Mouse (Mus musculus) stomach, embryonic 15.5 days (tissue): ENCODE measurements around the gene Zic5. TPM values are rescaled to one million over a fixed set of nuclear protein-coding genes. Genes with fewer than 3 reads are reported as not detected.

Source experiments
- ATAC-seq: fragments of 200-750 bp; cut with Nextera tagmentation; 2 replicates; pipeline ENCODE4 v1.8.0; 2017; ENCODE audit warnings: low read depth, moderate number of reproducible peaks, moderate TSS enrichment; ENCODE audit not compliant: insufficient read depth, low FRiP score
- H3K27ac ChIP-seq: fragments of 300-500 bp; sonication (generic); 2 replicates; pipeline ENCODE4 v1.5.1; 2015; ENCODE audit warnings: mild to moderate bottlenecking, inconsistent platforms
- H3K27me3 ChIP-seq: fragments of 300-500 bp; sonication (generic); replicated peaks from 2 replicates; pipeline ENCODE4 v1.6.1; 2015; ENCODE audit warnings: inconsistent platforms
- H3K36me3 ChIP-seq: fragments of 300-500 bp; sonication (generic); 2 replicates; pipeline ENCODE4 v1.6.1; 2015; ENCODE audit warnings: inconsistent platforms
- H3K4me1 ChIP-seq: fragments of 300-500 bp; sonication (generic); 2 replicates; pipeline ENCODE4 v1.6.1; 2015; ENCODE audit warnings: inconsistent platforms
- H3K4me2 ChIP-seq: fragments of 300-500 bp; sonication (generic); 2 replicates; pipeline ENCODE4 v1.6.1; 2015; ENCODE audit warnings: mild to moderate bottlenecking, inconsistent platforms
- H3K4me3 ChIP-seq: fragments of 300-500 bp; sonication (generic); replicated peaks from 2 replicates; pipeline ENCODE4 v1.5.1; 2015; ENCODE audit warnings: inconsistent platforms
- H3K9ac ChIP-seq: fragments of 300-500 bp; sonication (generic); 2 replicates; pipeline ENCODE4 v1.6.1; 2015; ENCODE audit warnings: inconsistent platforms
- H3K9me3 ChIP-seq: fragments of 300-500 bp; sonication (generic); 2 replicates; pipeline ENCODE4 v1.6.1; 2016; ENCODE audit warnings: inconsistent platforms
- WGBS: fragments of 180-500 bp; shearing (Covaris S2); methylation state at CpG from one replicate; pipeline ENCODE4 v1.1.7; 2015; 5-methylcytosine and 5-hydroxymethylcytosine counted together
- polyA plus RNA-seq: library from polyadenylated mRNA; unstranded; fragments of >200 nt; fragmentation: Nextera tagmentation; extraction: Ambion mirVana; gene quantifications from 2 replicates; pipeline ENCODE4 v1.2.1, GENCODE M21; 2015

Gene Zic5
- polyA plus RNA-seq, 1 experiment from 2014 or later: not detected

DNA sequence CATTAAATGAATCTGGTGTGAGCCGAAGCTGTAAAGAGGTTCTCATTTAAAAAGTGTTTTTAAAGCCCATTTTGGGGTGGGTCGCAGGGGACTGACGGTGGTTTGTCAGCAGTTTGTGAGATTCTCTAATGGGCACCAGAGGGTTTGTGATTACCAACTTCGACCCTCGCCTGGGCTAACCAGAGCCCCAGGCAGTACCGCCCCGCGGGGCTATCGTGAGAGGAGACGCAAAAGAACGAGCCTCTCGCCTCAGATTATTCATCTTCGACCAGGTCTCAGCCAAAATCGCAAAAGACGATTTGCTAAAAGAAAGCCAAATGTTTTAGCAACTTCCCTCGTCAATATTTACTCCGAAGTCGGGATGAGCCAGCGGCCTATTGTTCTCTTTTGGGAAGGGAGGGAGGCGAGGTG lies 11.8 kb upstream of the Zic5 start:
- peaks cover 85% of the 10 kb centered on the region for H3K27me3 ChIP-seq
- H3K4me1 ChIP-seq: peaks cover 19% of the 10 kb centered on the region
- no peak overlapping the region for H3K27ac ChIP-seq
- 2% methylated on average over 20 of the region's 20 CpGs for WGBS
- no peak for ATAC-seq
- H3K36me3 ChIP-seq: no peaks in the 10 kb centered on the region
- H3K9ac ChIP-seq: no peak overlapping the region
- H3K4me3 ChIP-seq: no peak overlapping the region
- H3K9me3 ChIP-seq: no peaks in the 10 kb centered on the region
- no peak overlapping the region for H3K4me2 ChIP-seq

DNA sequence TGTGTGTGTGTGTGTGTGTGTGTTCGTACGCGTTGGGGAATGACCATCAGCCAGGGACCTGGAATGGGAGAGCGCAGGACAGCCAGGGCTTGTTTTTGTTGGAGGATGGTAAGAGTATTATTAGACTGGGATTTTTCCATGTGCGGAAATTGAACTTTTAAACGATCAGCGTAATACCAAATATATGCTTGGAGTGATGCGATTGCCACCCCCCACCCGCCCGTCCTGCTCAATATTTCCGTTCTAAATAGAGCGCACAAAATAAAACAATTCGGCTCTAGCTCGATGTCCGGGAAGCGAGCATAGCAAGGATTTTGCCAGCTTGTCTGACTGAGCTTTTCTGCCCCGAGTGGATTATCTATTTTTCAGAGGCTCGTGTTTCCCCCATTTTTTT lies 11.3 kb upstream of the Zic5 start:
- no peak for ATAC-seq
- H3K27me3 ChIP-seq: peaks cover 84% of the 10 kb centered on the region
- peaks cover 19% of the 10 kb centered on the region for H3K4me1 ChIP-seq
- H3K4me2 ChIP-seq: no peak overlapping the region
- no peaks in the 10 kb centered on the region for H3K9me3 ChIP-seq
- WGBS: under 1% methylated on average over 18 of the region's 18 CpGs
- H3K4me3 ChIP-seq: no peak overlapping the region
- no peaks in the 10 kb centered on the region for H3K36me3 ChIP-seq
- no peak overlapping the region for H3K27ac ChIP-seq
- no peak overlapping the region for H3K9ac ChIP-seq

DNA sequence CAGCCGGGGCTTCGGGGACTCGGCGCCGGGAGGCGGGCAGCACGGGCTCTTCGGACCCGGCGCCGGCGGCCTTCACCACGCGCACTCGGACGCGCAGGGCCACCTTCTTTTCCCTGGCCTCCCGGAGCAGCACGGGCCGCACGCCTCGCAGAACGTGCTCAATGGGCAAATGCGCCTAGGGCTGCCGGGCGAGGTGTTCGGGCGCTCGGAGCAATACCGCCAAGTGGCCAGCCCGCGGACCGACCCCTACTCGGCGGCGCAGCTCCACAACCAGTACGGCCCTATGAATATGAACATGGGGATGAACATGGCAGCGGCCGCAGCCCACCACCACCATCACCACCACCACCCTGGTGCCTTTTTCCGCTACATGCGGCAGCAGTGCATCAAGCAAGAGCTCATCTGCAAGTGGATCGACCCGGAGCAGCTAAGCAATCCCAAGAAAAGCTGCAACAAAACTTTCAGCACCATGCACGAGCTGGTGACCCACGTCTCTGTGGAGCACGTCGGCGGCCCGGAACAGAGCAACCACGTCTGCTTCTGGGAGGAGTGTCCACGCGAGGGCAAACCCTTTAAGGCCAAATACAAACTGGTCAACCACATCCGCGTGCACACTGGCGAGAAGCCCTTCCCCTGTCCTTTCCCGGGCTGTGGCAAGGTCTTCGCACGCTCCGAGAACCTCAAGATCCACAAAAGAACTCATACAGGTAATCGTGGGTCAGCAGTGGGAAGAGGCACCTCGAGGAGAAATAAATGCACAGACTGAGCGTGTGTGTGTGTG lies 10.8 kb upstream of the Zic5 start:
- Histone ChIP-seq H3K9ac (no peak overlapping the region), H3K36me3 (no peaks in the 10 kb centered on the region), H3K4me2 (peak overlapping the region; percentile 71), H3K9me3 (no peaks in the 10 kb centered on the region), H3K4me3 (peak overlapping the region; percentile 37), H3K27ac (no peak overlapping the region), H3K4me1 (peaks cover 19% of the 10 kb centered on the region), H3K27me3 (peaks cover 86% of the 10 kb centered on the region)
- WGBS: under 1% methylated on average over 62 of the region's 62 CpGs
- ATAC-seq: no peak

DNA sequence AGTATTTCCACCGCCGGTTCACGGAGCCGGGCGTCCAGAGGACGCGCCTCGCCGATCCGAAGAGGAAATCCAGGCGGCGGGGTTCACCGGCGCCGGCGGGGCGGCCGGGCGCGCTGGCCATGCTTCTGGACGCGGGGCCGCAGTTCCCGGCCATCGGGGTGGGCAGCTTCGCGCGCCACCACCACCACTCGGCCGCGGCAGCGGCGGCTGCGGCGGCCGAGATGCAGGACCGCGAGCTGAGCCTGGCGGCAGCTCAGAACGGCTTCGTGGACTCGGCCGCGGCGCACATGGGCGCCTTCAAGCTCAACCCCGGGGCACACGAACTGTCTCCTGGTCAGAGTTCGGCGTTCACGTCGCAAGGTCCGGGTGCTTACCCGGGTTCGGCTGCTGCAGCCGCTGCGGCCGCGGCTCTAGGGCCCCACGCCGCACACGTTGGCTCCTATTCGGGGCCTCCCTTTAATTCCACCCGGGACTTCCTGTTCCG lies 10.1 kb upstream of the Zic5 start:
- Histone ChIP-seq H3K4me2 (peak overlapping the region; percentile 71), H3K36me3 (no peaks in the 10 kb centered on the region), H3K27me3 (peaks cover 85% of the 10 kb centered on the region), H3K4me3 (peak overlapping the region; percentile 37), H3K9ac (no peak overlapping the region), H3K4me1 (peaks cover 19% of the 10 kb centered on the region), H3K9me3 (no peaks in the 10 kb centered on the region), H3K27ac (no peak overlapping the region)
- ATAC-seq: no peak
- WGBS: under 1% methylated on average over 65 of the region's 65 CpGs

DNA sequence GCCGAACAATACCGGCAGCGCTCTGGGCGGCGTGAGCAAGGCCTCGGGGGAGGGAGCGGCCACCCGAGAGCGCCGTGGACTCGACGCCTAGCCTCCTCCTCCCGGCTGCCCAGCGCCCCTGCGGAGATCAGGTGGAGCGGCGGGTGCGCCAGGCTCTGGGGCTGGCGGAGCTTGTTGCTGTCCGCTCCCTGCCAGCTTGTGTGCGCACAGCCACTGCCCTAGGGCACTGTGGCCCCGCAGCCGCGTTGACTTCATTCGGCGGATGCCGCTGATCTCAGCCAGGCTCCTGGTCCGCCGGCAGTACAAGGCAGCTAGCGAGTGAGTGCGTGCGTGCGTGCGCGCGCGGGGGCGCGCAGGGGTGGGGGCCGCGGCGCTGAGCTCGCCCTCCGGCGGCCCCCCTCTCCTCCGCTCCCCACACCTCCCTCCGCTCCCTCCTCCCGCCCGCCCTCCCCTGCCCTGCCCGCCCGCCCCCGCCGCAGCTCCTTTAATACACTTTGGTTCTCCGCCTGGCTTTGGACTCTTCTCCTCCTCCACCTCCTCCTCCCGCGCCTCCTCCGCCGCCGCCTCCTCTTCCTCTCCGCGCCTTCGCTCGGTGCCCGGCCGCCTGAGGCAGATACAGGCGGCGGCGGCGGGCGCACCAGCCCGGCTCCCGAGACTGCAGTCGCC lies 9.5 kb upstream of the Zic5 start, which contains the start of gene Zic2:
Gene Zic2, plus strand, starts transcription at position 545 of the 666 bp plus-strand sequence.
- peaks cover 19% of the 10 kb centered on the region for H3K4me1 ChIP-seq
- H3K27ac ChIP-seq: no peak within 1 kb of the TSS
- H3K9me3 ChIP-seq: no peaks in the 10 kb centered on the region
- no peak within 1 kb of the TSS for H3K9ac ChIP-seq
- WGBS: under 1% methylated on average over 45 of the region's 73 CpGs
- peak; percentile 13; the same call in 1 of the 2 replicates for ATAC-seq
- H3K27me3 ChIP-seq: peaks cover 84% of the 10 kb centered on the region
- H3K4me2 ChIP-seq: peak within 1 kb of the TSS; percentile 71
- no peaks in the 10 kb centered on the region for H3K36me3 ChIP-seq
- H3K4me3 ChIP-seq: peak within 1 kb of the TSS; percentile 37

DNA sequence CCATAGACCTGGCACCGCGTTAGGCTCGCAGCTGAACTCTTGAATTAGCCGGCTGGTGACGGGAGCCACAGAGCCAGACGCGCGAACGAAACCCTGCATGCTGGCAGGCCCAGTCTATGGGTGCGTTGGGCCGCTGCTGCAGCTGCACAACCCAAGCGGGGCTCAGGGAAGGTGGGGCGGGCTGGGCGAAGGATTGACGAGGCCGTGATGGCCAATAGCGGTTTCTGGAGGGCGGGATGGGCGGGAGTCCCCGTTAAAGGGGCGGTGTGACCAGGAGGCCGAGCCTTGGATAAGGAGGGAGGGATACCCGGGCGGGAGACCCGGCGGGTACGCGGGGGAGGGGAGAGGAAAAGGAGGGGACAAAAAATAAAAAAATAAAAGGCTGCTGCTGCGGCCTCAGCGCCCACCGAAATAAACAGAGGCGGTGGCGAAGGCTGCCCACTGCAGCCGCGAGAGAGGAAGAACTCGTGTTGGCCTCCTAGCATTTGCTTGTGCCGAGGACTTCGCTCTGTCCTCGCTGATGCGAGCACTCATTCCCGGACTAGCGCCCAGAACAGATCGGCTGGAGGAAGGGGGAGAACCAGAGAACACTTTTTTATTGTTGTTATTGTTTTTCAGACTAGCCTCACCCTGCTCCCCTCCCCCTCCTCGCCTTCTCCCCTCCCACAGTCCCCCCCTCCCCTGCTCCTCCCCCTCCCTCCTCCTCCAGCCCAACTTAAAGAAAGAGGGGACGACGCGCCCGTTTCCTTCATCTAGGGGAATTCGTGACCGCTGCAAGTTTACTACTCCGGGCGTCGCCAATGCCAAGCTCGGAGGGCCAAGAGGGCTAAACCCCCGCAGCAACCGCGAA lies 8.8 kb upstream of the Zic5 start:
- Histone ChIP-seq H3K9me3 (no peaks in the 10 kb centered on the region), H3K4me3 (peak overlapping the region; percentile 37), H3K4me2 (peak overlapping the region; percentile 71), H3K27ac (no peak overlapping the region), H3K9ac (no peak overlapping the region), H3K36me3 (no peaks in the 10 kb centered on the region), H3K27me3 (peaks cover 92% of the 10 kb centered on the region), H3K4me1 (peaks cover 19% of the 10 kb centered on the region)
- ATAC-seq: no peak
- 0% methylated on average over 56 of the region's 57 CpGs for WGBS

- H3K27ac ChIP-seq: no peak overlapping the region
- WGBS: 1% methylated on average over 17 of the region's 17 CpGs
Observed at GRCm38 (mm10) chr14:122473211-122473751, 7.8 kb upstream of the Zic5 start.

DNA sequence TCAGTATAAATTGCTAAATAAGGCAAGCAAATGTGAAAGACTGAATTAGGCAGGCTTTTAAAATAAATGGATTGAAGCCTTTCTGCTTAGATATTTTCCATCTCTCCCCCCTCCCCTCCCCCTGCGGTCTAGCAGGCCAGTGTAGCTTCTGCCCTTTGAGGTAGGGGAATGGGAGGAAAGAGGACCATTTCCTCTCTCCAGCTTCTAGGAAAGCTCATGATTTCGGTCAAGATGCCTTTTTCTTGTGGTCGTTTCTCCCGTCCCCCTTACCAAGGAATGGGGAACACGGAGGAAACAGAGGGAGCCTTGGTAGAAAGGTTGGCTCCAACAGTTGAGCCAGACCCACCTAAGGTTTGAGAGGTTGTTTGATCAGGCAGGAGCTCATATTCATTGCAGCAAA lies 7.2 kb upstream of the Zic5 start:
- Histone ChIP-seq H3K4me3 (no peak overlapping the region), H3K9me3 (no peaks in the 10 kb centered on the region), H3K27ac (no peak overlapping the region), H3K9ac (no peak overlapping the region), H3K4me1 (peaks cover 19% of the 10 kb centered on the region), H3K4me2 (no peak overlapping the region), H3K36me3 (no peaks in the 10 kb centered on the region), H3K27me3 (peaks cover 93% of the 10 kb centered on the region)
- under 1% methylated on average over 5 of the region's 5 CpGs for WGBS
- ATAC-seq: no peak

More at GRCm38 (mm10) chr14:122473211-122473751, 7.8 kb upstream of the Zic5 start:
- H3K9me3 ChIP-seq: no peaks in the 10 kb centered on the region
- H3K9ac ChIP-seq: no peak overlapping the region
- no peaks in the 10 kb centered on the region for H3K36me3 ChIP-seq
- ATAC-seq: no peak
- H3K4me3 ChIP-seq: no peak overlapping the region
- H3K4me1 ChIP-seq: peaks cover 19% of the 10 kb centered on the region
- H3K4me2 ChIP-seq: no peak overlapping the region
- peaks cover 93% of the 10 kb centered on the region for H3K27me3 ChIP-seq

- no peak overlapping the region for H3K27ac ChIP-seq
- no peaks in the 10 kb centered on the region for H3K9me3 ChIP-seq
- no peak overlapping the region for H3K9ac ChIP-seq
- no peak for ATAC-seq
- H3K4me2 ChIP-seq: no peak overlapping the region
- peaks cover 19% of the 10 kb centered on the region for H3K4me1 ChIP-seq
- WGBS: under 1% methylated on average over 13 of the region's 13 CpGs
- no peak overlapping the region for H3K4me3 ChIP-seq
- H3K27me3 ChIP-seq: peaks cover 93% of the 10 kb centered on the region
- H3K36me3 ChIP-seq: no peaks in the 10 kb centered on the region
Observed at GRCm38 (mm10) chr14:122472161-122472560, 6.7 kb upstream of the Zic5 start.

DNA sequence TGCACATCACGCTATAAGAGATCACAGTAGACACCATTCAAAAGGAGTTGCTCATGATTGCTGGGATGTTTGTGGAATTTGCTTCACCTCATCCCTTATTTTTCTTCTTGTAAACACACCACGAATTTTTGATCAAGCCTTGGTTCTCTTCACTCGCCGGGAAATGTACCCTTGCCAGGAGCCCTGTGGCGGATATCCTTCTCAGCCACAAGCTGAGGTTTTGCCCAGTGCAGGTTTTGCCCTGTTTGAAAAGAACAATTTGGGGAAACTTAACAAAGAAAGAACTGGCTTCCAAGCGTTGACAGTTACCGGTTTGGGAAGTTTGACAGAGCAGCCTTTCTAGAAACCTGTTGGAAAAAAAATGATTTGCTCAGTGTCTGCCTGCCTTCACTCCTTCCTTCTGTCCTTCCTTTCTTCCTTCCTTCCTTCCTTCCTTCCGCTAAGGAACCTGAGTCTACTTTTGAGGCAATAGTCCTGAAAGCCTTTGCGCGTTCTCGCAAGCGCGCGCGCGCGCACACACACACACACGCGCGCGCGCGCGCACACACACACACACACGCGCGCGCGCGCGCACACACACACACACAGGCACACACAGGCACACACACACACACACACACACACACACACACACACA lies 6.1 kb upstream of the Zic5 start:
- H3K4me2 ChIP-seq: no peak overlapping the region
- H3K9ac ChIP-seq: no peak overlapping the region
- no peaks in the 10 kb centered on the region for H3K36me3 ChIP-seq
- WGBS: 9% methylated on average over 29 of the region's 31 CpGs
- H3K27ac ChIP-seq: no peak overlapping the region
- H3K9me3 ChIP-seq: no peaks in the 10 kb centered on the region
- no peak for ATAC-seq
- no peak overlapping the region for H3K4me3 ChIP-seq
- H3K4me1 ChIP-seq: peaks cover 19% of the 10 kb centered on the region
- H3K27me3 ChIP-seq: peaks cover 95% of the 10 kb centered on the region
